Mouse (Mus musculus) heart, embryonic 15.5 days (tissue): ENCODE data around the gene Nrxn3. TPM values are rescaled to one million over a fixed set of nuclear protein-coding genes. Genes with fewer than 3 reads are reported as not detected.

Source experiments
- ATAC-seq: fragments of 200-750 bp; cut with Nextera tagmentation; replicated peaks from 2 replicates; pipeline ENCODE4 v1.8.0; 2017; ENCODE audit warnings: low read depth, moderate TSS enrichment; ENCODE audit not compliant: insufficient number of reproducible peaks, insufficient read depth, low FRiP score
- H3K27ac ChIP-seq: fragments of 300-500 bp; sonication (generic); 2 replicates; pipeline ENCODE4 v1.5.1; 2015; ENCODE audit warnings: mild to moderate bottlenecking, inconsistent platforms
- H3K27me3 ChIP-seq: fragments of 300-500 bp; sonication (generic); 2 replicates; pipeline ENCODE4 v1.6.1; 2015; ENCODE audit warnings: inconsistent platforms
- H3K36me3 ChIP-seq: fragments of 300-500 bp; sonication (generic); 2 replicates; pipeline ENCODE4 v1.6.1; 2015; ENCODE audit warnings: mild to moderate bottlenecking, inconsistent platforms
- H3K4me1 ChIP-seq: fragments of 300-500 bp; sonication (generic); replicated peaks from 2 replicates; pipeline ENCODE4 v1.6.1; 2015; ENCODE audit warnings: inconsistent platforms
- H3K4me2 ChIP-seq: fragments of 300-500 bp; sonication (generic); 2 replicates; pipeline ENCODE4 v1.6.1; 2015; ENCODE audit warnings: inconsistent platforms, mild to moderate bottlenecking, moderate library complexity
- H3K4me3 ChIP-seq: fragments of 300-500 bp; sonication (generic); 2 replicates; pipeline ENCODE4 v1.5.1; 2015; ENCODE audit warnings: mild to moderate bottlenecking, inconsistent platforms
- H3K9ac ChIP-seq: fragments of 300-500 bp; sonication (generic); 2 replicates; pipeline ENCODE4 v1.6.1; 2015; ENCODE audit warnings: mild to moderate bottlenecking, inconsistent platforms
- H3K9me3 ChIP-seq: fragments of 300-500 bp; sonication (generic); replicated peaks from 2 replicates; pipeline ENCODE4 v1.6.1; 2016; ENCODE audit warnings: inconsistent platforms
- WGBS: fragments of 180-500 bp; shearing (Covaris S2); methylation state at CpG from one replicate; pipeline ENCODE4 v1.1.7; 2015; ENCODE audit warnings: mixed read lengths; 5-methylcytosine and 5-hydroxymethylcytosine counted together
- polyA plus RNA-seq: library from polyadenylated mRNA; unstranded; fragments of >200 nt; fragmentation: Nextera tagmentation; extraction: Ambion mirVana; gene quantifications from 2 replicates; pipeline ENCODE4 v1.2.1, GENCODE M21; 2015

Nrxn3 gene
- polyA plus RNA-seq, 1 experiment from 2014 or later = 1.1 TPM

- no peak for ATAC-seq
- Histone ChIP-seq H3K27ac (no peak overlapping the region), H3K9ac (no peak overlapping the region), H3K9me3 (no peaks in the 10 kb centered on the region), H3K4me3 (no peak overlapping the region), H3K4me1 (no peaks in the 10 kb centered on the region), H3K36me3 (no peaks in the 10 kb centered on the region), H3K4me2 (no peak overlapping the region), H3K27me3 (no peaks in the 10 kb centered on the region)
- whole genome bisulfite sequencing = 68% methylated on average over 5 of the region's 5 CpGs
Observed at GRCm38 (mm10) chr12:90131927-90132869, 1409.5 kb downstream of the Nrxn3 start.

DNA sequence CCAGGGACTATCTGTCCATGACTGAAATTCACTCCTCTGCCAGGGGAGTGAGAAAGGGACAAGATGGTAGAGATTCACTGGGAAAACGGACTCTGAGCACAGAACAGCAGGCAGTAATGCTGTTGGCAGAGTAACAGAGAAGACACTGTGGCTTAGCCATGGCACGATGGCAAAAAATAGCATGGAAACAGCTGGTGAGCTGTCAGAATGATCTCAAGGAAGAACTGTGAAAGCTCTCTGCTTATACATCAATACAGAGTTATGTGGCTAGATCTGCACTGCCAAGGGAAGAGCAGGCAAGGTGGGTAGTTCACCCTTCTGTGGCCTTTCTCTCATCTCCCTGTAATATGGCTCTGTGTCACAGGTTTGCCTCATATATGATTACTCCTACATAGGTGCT, 1419.3 kb downstream of the Nrxn3 start:
- H3K9me3 ChIP-seq = no peaks in the 10 kb centered on the region
- no peaks in the 10 kb centered on the region for H3K27me3 ChIP-seq
- no peak overlapping the region for H3K4me3 ChIP-seq
- no peak for ATAC-seq
- H3K27ac ChIP-seq = no peak overlapping the region
- no peaks in the 10 kb centered on the region for H3K36me3 ChIP-seq
- no peaks in the 10 kb centered on the region for H3K4me1 ChIP-seq
- no peak overlapping the region for H3K9ac ChIP-seq
- WGBS = 72% methylated on average over 2 of the region's 2 CpGs
- H3K4me2 ChIP-seq = no peak overlapping the region

GRCm38 (mm10) chr12:90144247-90144646, 1421.6 kb downstream of the Nrxn3 start:
- H3K9ac ChIP-seq = no peak overlapping the region
- 54% methylated on average over 3 of the region's 3 CpGs for WGBS
- no peak overlapping the region for H3K4me2 ChIP-seq
- no peaks in the 10 kb centered on the region for H3K27me3 ChIP-seq
- H3K4me3 ChIP-seq = no peak overlapping the region
- H3K27ac ChIP-seq = no peak overlapping the region
- no peak for ATAC-seq
- no peaks in the 10 kb centered on the region for H3K9me3 ChIP-seq
- no peaks in the 10 kb centered on the region for H3K36me3 ChIP-seq
- no peaks in the 10 kb centered on the region for H3K4me1 ChIP-seq

DNA sequence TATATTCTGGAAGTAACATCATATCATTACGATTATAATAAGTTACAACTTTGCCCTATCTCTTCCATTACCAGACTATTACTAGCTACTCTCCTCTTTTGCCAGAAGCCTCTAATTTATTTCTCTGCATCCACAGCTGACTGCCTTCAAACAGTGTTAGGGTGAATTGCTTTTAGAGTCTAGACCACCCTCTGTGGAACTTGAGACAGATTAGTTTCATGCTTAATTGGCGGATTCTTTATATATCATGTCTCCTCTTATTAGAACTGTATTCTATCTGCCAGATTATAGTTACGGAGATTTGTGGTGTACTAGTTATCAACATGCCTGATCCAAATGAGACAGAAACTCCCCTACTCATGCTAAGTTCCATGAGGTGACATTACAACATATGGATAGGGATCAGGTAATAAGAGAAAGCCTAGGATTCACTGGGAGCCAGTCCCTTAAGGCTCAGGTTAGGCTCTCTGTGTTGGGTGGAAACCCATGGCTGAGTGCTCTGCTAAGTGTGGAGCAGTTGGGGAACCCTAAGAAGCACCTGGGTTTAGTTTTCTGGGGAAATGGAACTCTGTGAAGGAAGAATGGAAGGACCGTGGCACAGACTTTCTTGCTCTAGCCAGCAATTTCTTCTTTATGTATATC, 1435.6 kb downstream of the Nrxn3 start:
- Histone ChIP-seq H3K4me3 (no peak overlapping the region), H3K27me3 (no peaks in the 10 kb centered on the region), H3K4me2 (no peak overlapping the region), H3K9ac (no peak overlapping the region), H3K27ac (no peak overlapping the region), H3K9me3 (no peaks in the 10 kb centered on the region), H3K36me3 (no peaks in the 10 kb centered on the region), H3K4me1 (no peaks in the 10 kb centered on the region)
- ATAC-seq = no peak
- 82% methylated on average over 4 of the region's 4 CpGs for WGBS

DNA sequence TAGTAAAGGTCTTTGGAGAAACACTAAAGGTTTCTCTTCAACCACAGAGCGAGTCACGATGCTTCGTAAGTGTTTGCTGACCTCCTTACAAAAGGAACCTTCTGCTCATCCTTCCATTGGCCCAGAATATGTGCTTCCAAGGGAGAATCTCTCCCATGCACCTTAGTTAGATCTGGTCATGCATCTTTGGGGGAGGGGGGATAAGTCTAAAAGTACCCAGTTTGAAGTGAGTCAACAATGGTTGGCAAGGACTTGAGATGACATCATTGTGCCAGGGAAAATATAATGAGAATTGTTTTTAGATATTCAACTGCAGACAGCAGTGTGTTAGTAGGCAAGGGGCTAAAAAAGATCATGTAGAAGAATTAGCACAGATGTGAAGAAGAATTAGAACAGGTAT, 1437.2 kb downstream of the Nrxn3 start:
- ATAC-seq = no peak
- 92% methylated on average over 3 of the region's 3 CpGs for WGBS
- no peaks in the 10 kb centered on the region for H3K27me3 ChIP-seq
- H3K4me3 ChIP-seq = no peak overlapping the region
- H3K36me3 ChIP-seq = no peaks in the 10 kb centered on the region
- H3K4me1 ChIP-seq = no peaks in the 10 kb centered on the region
- H3K4me2 ChIP-seq = no peak overlapping the region
- no peak overlapping the region for H3K9ac ChIP-seq
- no peak overlapping the region for H3K27ac ChIP-seq
- no peaks in the 10 kb centered on the region for H3K9me3 ChIP-seq

- no peaks in the 10 kb centered on the region for H3K4me1 ChIP-seq
- H3K27me3 ChIP-seq = no peaks in the 10 kb centered on the region
- no peak overlapping the region for H3K4me2 ChIP-seq
- H3K4me3 ChIP-seq = no peak overlapping the region
- no peaks in the 10 kb centered on the region for H3K36me3 ChIP-seq
- H3K9me3 ChIP-seq = no peaks in the 10 kb centered on the region
- no peak overlapping the region for H3K27ac ChIP-seq
- 86% methylated on average over 2 of the region's 2 CpGs for WGBS
- H3K9ac ChIP-seq = no peak overlapping the region
- no peak for ATAC-seq
Observed at GRCm38 (mm10) chr12:90166118-90166517, 1443.4 kb downstream of the Nrxn3 start.

DNA sequence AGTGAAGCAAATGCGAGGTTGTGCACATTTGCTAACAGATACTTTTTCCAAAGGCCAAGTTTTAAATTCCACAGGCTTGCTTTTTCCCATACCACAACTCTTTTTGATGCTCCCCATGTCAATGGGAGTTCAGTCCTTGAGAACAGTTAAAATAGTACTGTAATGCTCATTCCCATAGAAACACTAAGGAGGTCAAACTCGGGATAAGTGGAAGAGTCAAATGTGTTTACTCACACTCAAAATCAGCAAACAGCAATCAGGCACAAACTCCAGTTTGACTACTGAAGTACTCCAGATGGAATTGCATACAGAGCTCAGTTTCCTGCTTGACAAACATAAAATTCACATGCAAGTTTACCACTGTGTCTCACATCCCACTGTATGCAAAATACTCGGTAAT, 1458.9 kb downstream of the Nrxn3 start:
- Histone ChIP-seq H3K4me2 (no peak overlapping the region), H3K4me3 (no peak overlapping the region), H3K36me3 (no peaks in the 10 kb centered on the region), H3K9ac (no peak overlapping the region), H3K27ac (no peak overlapping the region), H3K9me3 (no peaks in the 10 kb centered on the region), H3K4me1 (no peaks in the 10 kb centered on the region), H3K27me3 (no peaks in the 10 kb centered on the region)
- WGBS = 74% methylated on average over 3 of the region's 3 CpGs
- ATAC-seq = no peak

DNA sequence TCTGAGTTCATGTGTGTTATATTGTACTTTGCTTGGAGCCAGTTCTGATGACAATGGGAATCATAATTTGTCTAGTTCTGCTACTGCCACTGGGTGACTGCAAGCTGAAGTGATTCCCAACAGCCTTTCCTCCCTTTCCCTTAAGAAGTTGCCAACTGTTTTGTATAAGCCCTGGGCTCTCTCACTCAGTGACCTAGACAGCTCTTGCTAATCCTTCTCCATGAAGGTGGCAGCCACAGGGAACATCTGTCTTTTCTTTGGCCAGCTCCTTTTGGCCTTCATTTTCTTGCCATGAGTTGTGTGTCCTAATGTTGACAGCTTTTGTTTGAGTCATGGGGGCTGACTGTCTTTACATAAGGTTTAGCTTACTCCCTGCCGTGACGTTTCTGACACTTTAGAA, 1460.3 kb downstream of the Nrxn3 start:
- 84% methylated on average over 2 of the region's 2 CpGs for WGBS
- no peak overlapping the region for H3K27ac ChIP-seq
- H3K27me3 ChIP-seq = no peaks in the 10 kb centered on the region

DNA sequence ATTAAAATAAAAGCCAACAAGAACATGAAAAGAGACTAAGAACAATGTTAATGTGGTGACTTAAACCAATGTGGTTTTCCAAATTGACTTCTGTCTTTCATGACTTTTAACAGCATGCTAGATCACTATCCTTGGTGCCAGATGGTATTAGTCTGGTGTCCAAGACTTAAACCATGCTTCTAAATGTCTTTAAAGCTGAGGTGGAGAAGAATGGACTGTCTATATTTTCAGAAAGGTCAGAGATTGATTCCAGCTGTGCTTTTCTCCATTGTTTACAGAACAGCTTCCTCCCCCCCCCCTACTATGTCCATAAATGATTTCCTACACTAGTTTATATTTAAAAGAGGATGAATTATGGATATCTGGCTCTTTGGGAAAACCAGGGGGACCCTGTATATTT, 1473.5 kb downstream of the Nrxn3 start:
- Histone ChIP-seq H3K9me3 (no peaks in the 10 kb centered on the region), H3K4me3 (no peak overlapping the region), H3K27ac (no peak overlapping the region), H3K9ac (no peak overlapping the region), H3K36me3 (no peaks in the 10 kb centered on the region), H3K27me3 (no peaks in the 10 kb centered on the region), H3K4me1 (no peaks in the 10 kb centered on the region), H3K4me2 (no peak overlapping the region)
- no peak for ATAC-seq

More for the DNA sequence above, 1460.3 kb downstream of the Nrxn3 start:
- no peak overlapping the region for H3K4me2 ChIP-seq
- H3K4me1 ChIP-seq = no peaks in the 10 kb centered on the region
- no peaks in the 10 kb centered on the region for H3K9me3 ChIP-seq
- no peak overlapping the region for H3K4me3 ChIP-seq
- H3K9ac ChIP-seq = no peak overlapping the region
- no peak for ATAC-seq
- H3K36me3 ChIP-seq = no peaks in the 10 kb centered on the region

DNA sequence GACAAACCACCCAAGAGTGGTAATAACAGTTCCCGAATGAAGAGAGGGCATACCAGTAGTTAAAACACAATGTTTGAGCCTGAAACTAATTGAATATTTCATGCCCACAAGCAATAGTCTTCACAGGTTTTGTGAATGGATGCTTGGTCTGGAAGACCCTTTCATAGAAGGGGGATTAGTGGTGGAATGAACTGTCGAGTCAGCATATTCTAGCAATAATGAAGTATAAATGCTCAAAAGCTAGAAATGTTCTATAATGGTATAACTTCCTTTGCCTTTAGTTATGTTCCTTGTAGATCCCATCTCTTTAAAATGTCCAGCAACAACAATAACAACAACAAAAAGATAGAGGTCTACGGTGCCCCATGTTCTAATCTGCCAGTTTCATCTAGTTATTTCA, 1475.3 kb downstream of the Nrxn3 start:
- H3K27ac ChIP-seq = no peak overlapping the region
- H3K4me3 ChIP-seq = no peak overlapping the region
- ATAC-seq = no peak
- no peak overlapping the region for H3K9ac ChIP-seq
- no peak overlapping the region for H3K4me2 ChIP-seq
- 84% methylated on average over 3 of the region's 3 CpGs for WGBS
- no peaks in the 10 kb centered on the region for H3K9me3 ChIP-seq
- H3K4me1 ChIP-seq = no peaks in the 10 kb centered on the region
- H3K27me3 ChIP-seq = no peaks in the 10 kb centered on the region
- H3K36me3 ChIP-seq = no peaks in the 10 kb centered on the region

DNA sequence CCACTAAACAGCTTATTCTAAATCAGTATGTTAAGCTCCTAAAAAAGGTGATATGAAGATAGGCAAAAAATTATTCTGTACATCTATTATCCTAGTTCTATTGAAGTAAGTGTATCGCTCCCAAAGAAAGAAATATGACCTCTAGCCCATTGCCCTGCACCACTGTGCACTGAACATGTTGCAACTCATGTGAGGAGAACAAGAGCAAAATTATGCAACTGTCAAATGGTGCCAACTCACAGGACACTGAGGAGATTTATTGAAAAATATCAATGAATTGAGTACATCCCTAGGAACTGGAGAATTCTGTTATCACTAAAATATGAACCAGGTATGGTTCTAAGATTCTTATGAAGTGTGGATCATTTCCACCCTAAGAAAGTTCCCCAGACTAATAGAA, 1479.8 kb downstream of the Nrxn3 start:
- H3K27ac ChIP-seq = no peak overlapping the region
- H3K9ac ChIP-seq = no peak overlapping the region
- no peak overlapping the region for H3K4me2 ChIP-seq
- H3K4me3 ChIP-seq = no peak overlapping the region
- no peaks in the 10 kb centered on the region for H3K36me3 ChIP-seq
- WGBS = 89% methylated on average over 1 of the region's 1 CpGs
- H3K27me3 ChIP-seq = no peaks in the 10 kb centered on the region
- no peaks in the 10 kb centered on the region for H3K4me1 ChIP-seq
- no peaks in the 10 kb centered on the region for H3K9me3 ChIP-seq
- no peak for ATAC-seq

- no peak overlapping the region for H3K27ac ChIP-seq
- no peaks in the 10 kb centered on the region for H3K27me3 ChIP-seq
- H3K9ac ChIP-seq = no peak overlapping the region
- H3K4me1 ChIP-seq = no peaks in the 10 kb centered on the region
- no peaks in the 10 kb centered on the region for H3K9me3 ChIP-seq
- ATAC-seq = no peak
- WGBS = 45% methylated on average over 2 of the region's 2 CpGs
- H3K36me3 ChIP-seq = no peaks in the 10 kb centered on the region
- H3K4me2 ChIP-seq = no peak overlapping the region
- H3K4me3 ChIP-seq = no peak overlapping the region
Observed at GRCm38 (mm10) chr12:90211410-90211809, 1488.7 kb downstream of the Nrxn3 start.
